25 mouse cellular contexts compared by ENCODE assay signal in genomic region chr2:128954186-128954585, GRCm38 (mm10). TPM values are rescaled to one million over a fixed set of nuclear protein-coding genes. Genes with fewer than 3 reads are reported as not detected.
DNase-seq lines count a peak whose midpoint lies in the region; ATAC-seq and TF ChIP-seq lines count a peak whose summit lies in the region.
"Had no signal": no experiment of that assay in that cellular context is flagged by ENCODE, and none has a peak within 500 bp of the region (broad histone marks: within the 10 kb centered on the region; RNA-seq: fewer than 3 reads in every experiment).

No protein-coding gene starts in this region.

- H3K27me3 ChIP-seq in kidney, adult 2 months (replicated peaks; ENCODE audit: control insufficient read depth, insufficient read depth, low read length): no peaks in the 10 kb centered on the region
- no peaks in the 10 kb centered on the region for H3K27me3 ChIP-seq in kidney, embryonic 14.5 days (ENCODE audit: control insufficient read depth, insufficient read depth, low read length)
- no peaks in the 10 kb centered on the region for H3K27me3 ChIP-seq in midbrain, embryonic 11.5 days (ENCODE audit: control insufficient read depth, insufficient read depth, low read length)
- no peaks in the 10 kb centered on the region for H3K27me3 ChIP-seq in midbrain, embryonic 13.5 days
- H3K27me3 ChIP-seq: CH12.LX; forebrain, embryonic 13.5 days; Patski had no signal

- H3K9ac ChIP-seq in kidney, embryonic 14.5 days (ENCODE audit: low read depth, low read length): no peak overlapping the region
- no peak overlapping the region for H3K9ac ChIP-seq in midbrain, embryonic 11.5 days (ENCODE audit: low read length)
- H3K9ac ChIP-seq in midbrain, embryonic 13.5 days (replicated peaks): no peak overlapping the region
- H3K9ac ChIP-seq: embryonic facial prominence, embryonic 12.5 days; forebrain, embryonic 13.5 days had no signal

- H3K27ac ChIP-seq in kidney, adult 2 months (ENCODE audit: insufficient read depth, low read depth, low read length): no peak overlapping the region
- no peak overlapping the region for H3K27ac ChIP-seq in kidney, embryonic 14.5 days (ENCODE audit: low read depth, low read length)
- no peak overlapping the region for H3K27ac ChIP-seq in midbrain, embryonic 11.5 days (ENCODE audit: low read depth, low read length)
- H3K27ac ChIP-seq in midbrain, embryonic 13.5 days: no peak overlapping the region
- H3K27ac ChIP-seq: embryonic facial prominence, embryonic 10.5 days; embryonic facial prominence, embryonic 12.5 days; forebrain, embryonic 13.5 days had no signal

- peak; percentile 67 for DNase-seq in kidney, adult 2 months
- no peak for DNase-seq in kidney, adult 18-20 months
- peak; percentile 28 for DNase-seq in kidney, postnatal 10 days
- DNase-seq in kidney, postnatal 25 days: peak; percentile 26 to 49
- no peak for DNase-seq in kidney, postnatal 4 days
- DNase-seq in midbrain, embryonic 11.5 days (ENCODE audit: low spot score, missing footprints): peak; percentile 6
- DNase-seq: adrenal gland, adult 8-10 months; adrenal gland, postnatal 14 days; adrenal gland, postnatal 36 days; B cell, adult 2 months; cerebellum, adult 11-12 months; cerebellum, adult 2 months; cerebellum, adult 9-10 months; cerebellum, postnatal 10 days; cerebellum, postnatal 25 days had no signal

- no peak overlapping the region for H3K4me2 ChIP-seq in kidney, embryonic 14.5 days (replicated peaks; ENCODE audit: low read depth, low read length)
- no peak overlapping the region for H3K4me2 ChIP-seq in midbrain, embryonic 11.5 days
- no peak overlapping the region for H3K4me2 ChIP-seq in midbrain, embryonic 13.5 days (replicated peaks)
- H3K4me2 ChIP-seq: embryonic facial prominence, embryonic 12.5 days; forebrain, embryonic 13.5 days had no signal

- no peak for TF ChIP-seq POLR2A in kidney, adult 2 months (IDR thresholded peaks at IDR 0.05; ENCODE audit: low read depth, low read length)

- H3K9me3 ChIP-seq in kidney, embryonic 14.5 days (ENCODE audit: control insufficient read depth, low read length): no peaks in the 10 kb centered on the region
- no peaks in the 10 kb centered on the region for H3K9me3 ChIP-seq in midbrain, embryonic 11.5 days (ENCODE audit: control insufficient read depth, low read length)
- H3K9me3 ChIP-seq in midbrain, embryonic 13.5 days: no peaks in the 10 kb centered on the region
- H3K9me3 ChIP-seq: embryonic facial prominence, embryonic 10.5 days; embryonic facial prominence, embryonic 12.5 days; forebrain, embryonic 13.5 days; G1E had no signal

- no peaks in the 10 kb centered on the region for H3K4me1 ChIP-seq in kidney, adult 2 months (ENCODE audit: control insufficient read depth, insufficient read depth, low read length)
- H3K4me1 ChIP-seq in kidney, embryonic 14.5 days (ENCODE audit: control insufficient read depth, insufficient read depth, low read length): no peaks in the 10 kb centered on the region
- H3K4me1 ChIP-seq in midbrain, embryonic 11.5 days (ENCODE audit: control insufficient read depth, insufficient read depth, low read length): no peaks in the 10 kb centered on the region
- H3K4me1 ChIP-seq in midbrain, embryonic 13.5 days (replicated peaks): no peaks in the 10 kb centered on the region
- H3K4me1 ChIP-seq: embryonic facial prominence, embryonic 10.5 days; embryonic facial prominence, embryonic 12.5 days; forebrain, embryonic 13.5 days had no signal

- no peak for ATAC-seq in kidney, embryonic 14.5 days (ENCODE audit: low FRiP score, low TSS enrichment)
- no peak for ATAC-seq in midbrain, embryonic 11.5 days (ENCODE audit: low FRiP score)
- no peak for ATAC-seq in midbrain, embryonic 13.5 days
- ATAC-seq: activated CD4-positive, CD25-positive, alpha-beta regulatory T cell, adult 4 months; CD4-positive, CD25-positive, alpha-beta regulatory T cell, adult 4 months; forebrain, embryonic 13.5 days; Patski had no signal

- no peaks in the 10 kb centered on the region for H3K36me3 ChIP-seq in kidney, adult 2 months (ENCODE audit: control insufficient read depth, insufficient read depth, low read length)
- H3K36me3 ChIP-seq in kidney, embryonic 14.5 days (ENCODE audit: control insufficient read depth, insufficient read depth, low read length): no peaks in the 10 kb centered on the region
- no peaks in the 10 kb centered on the region for H3K36me3 ChIP-seq in midbrain, embryonic 11.5 days (ENCODE audit: control insufficient read depth, insufficient read depth, low read length)
- no peaks in the 10 kb centered on the region for H3K36me3 ChIP-seq in midbrain, embryonic 13.5 days
- H3K36me3 ChIP-seq: embryonic facial prominence, embryonic 10.5 days; embryonic facial prominence, embryonic 12.5 days; G1E had no signal

- H3K4me3 ChIP-seq in kidney, adult 2 months (ENCODE audit: insufficient read depth, low read depth, low read length): no peak overlapping the region
- no peak overlapping the region for H3K4me3 ChIP-seq in kidney, embryonic 14.5 days (ENCODE audit: low read length)
- H3K4me3 ChIP-seq in midbrain, embryonic 11.5 days (ENCODE audit: low read depth, low read length): no peak overlapping the region
- no peak overlapping the region for H3K4me3 ChIP-seq in midbrain, embryonic 13.5 days (replicated peaks)
- H3K4me3 ChIP-seq: embryonic facial prominence, embryonic 10.5 days; embryonic facial prominence, embryonic 12.5 days; forebrain, embryonic 13.5 days had no signal

- no peak for TF ChIP-seq CTCF in kidney, adult 2 months (conservative IDR thresholded peaks at IDR 0.05; ENCODE audit: insufficient read depth, insufficient read length, low read depth, low read length)

RNA-seq across cellular contexts. Expression of gene Zc3h8, which starts 10.3 kb away (rescaled TPM):
- polyA plus RNA-seq in kidney, adult 2 months (2012; rRNA removed): 1.3 and 2.5 TPM in 2 replicates
- 10.8 and 12.4 TPM in 2 replicates for polyA plus RNA-seq in kidney, embryonic 14.5 days (2014; fragmentation: Nextera tagmentation; extraction: Ambion mirVana)
- polyA plus RNA-seq in midbrain, embryonic 11.5 days (2014; fragmentation: Nextera tagmentation; extraction: Ambion mirVana): 8.3 and 8.5 TPM in 2 replicates
- polyA plus RNA-seq in midbrain, embryonic 13.5 days (2015; fragmentation: Nextera tagmentation; extraction: Ambion mirVana): 11.4 and 12.3 TPM in 2 replicates

RNA-seq across cellular contexts. Expression of gene Zc3h6, which starts 13.0 kb away (rescaled TPM):
- 1.0 and 1.2 TPM in 2 replicates for polyA plus RNA-seq in kidney, adult 2 months (2012; rRNA removed)
- polyA plus RNA-seq in kidney, embryonic 14.5 days (2014; fragmentation: Nextera tagmentation; extraction: Ambion mirVana): 1.5 and 1.8 TPM in 2 replicates
- polyA plus RNA-seq in midbrain, embryonic 11.5 days (2014; fragmentation: Nextera tagmentation; extraction: Ambion mirVana): 2.3 and 2.7 TPM in 2 replicates
- polyA plus RNA-seq in midbrain, embryonic 13.5 days (2015; fragmentation: Nextera tagmentation; extraction: Ambion mirVana): 4.1 and 5.2 TPM in 2 replicates

RNA-seq across cellular contexts. Expression of gene Gm10762, which starts 13.3 kb away (rescaled TPM):
- 5.7 and 7.0 TPM in 2 replicates for polyA plus RNA-seq in kidney, adult 2 months (2012; rRNA removed)
- 14.1 and 14.6 TPM in 2 replicates for polyA plus RNA-seq in kidney, embryonic 14.5 days (2014; fragmentation: Nextera tagmentation; extraction: Ambion mirVana)
- 20.3 and 22.1 TPM in 2 replicates for polyA plus RNA-seq in midbrain, embryonic 11.5 days (2014; fragmentation: Nextera tagmentation; extraction: Ambion mirVana)
- polyA plus RNA-seq in midbrain, embryonic 13.5 days (2015; fragmentation: Nextera tagmentation; extraction: Ambion mirVana): 23.3 and 26.6 TPM in 2 replicates

Comparison
In these comparisons a context has a peak if more than half of its experiments do, and no peak if none do; other contexts are left out.
1. DNase-seq: peak in kidney, adult 2 months (single experiment), kidney, postnatal 10 days (single experiment), kidney, postnatal 25 days (2 of 2) and midbrain, embryonic 11.5 days (single experiment); none in kidney, adult 18-20 months (single experiment) and kidney, postnatal 4 days (0 of 2).